Mouse (Mus musculus): ENCODE data around the gene Polr2b.

The Polr2b gene

DNA sequence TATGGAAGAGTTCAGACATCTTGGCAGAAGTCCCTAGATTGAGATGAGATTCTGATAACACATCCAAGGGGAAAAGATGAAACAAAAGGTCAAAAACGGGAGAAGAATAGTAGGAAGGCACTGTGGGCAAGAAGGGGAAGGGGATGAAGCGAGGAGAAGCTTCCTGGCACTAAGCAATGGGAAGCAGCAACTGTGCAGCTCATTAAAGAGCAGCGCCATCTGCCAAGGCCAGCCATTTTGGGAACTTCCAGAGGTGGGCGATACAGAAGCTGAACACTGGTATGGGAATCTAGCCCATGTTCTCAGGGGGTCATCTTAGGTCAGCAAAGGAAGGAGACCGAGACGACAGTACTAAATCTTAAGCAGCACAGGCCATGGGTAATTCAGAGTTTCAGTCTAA is 53.7 kb downstream of the Polr2b start:
- peak in 1 of 2 experiments; percentile 37 for DNase-seq (ENCODE audit: low spot score in 2 of 2)

DNA sequence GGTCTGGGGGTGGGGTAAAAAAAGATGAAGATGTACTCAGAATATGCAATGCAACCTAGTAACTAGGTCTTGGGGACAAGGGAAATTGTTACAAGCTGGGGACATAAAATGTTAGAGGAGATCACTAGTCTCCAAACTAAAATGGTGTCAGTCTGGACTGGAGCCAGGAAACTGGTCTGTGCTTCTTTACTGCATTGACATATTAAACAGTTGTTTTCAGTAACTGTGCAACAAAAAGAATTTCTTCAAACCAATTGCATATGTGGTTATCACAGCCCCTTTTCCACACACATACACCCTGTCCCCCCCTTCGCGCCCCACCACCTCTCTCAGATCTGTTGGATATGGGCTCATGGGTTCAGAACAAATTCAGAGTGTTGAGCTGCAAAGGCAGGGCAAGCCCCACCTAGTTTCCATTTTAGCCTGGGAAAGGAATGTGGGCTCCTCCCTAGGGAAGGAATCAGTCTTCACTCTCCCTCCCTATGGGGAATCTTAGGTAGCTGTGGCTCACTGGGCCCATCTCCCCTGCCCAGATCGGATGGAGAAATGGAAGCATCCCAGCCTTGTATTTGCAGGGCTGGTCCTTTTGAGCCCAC is 54.6 kb downstream of the Polr2b start:
- no peak for DNase-seq (ENCODE audit: low spot score in 2 of 2)

DNA sequence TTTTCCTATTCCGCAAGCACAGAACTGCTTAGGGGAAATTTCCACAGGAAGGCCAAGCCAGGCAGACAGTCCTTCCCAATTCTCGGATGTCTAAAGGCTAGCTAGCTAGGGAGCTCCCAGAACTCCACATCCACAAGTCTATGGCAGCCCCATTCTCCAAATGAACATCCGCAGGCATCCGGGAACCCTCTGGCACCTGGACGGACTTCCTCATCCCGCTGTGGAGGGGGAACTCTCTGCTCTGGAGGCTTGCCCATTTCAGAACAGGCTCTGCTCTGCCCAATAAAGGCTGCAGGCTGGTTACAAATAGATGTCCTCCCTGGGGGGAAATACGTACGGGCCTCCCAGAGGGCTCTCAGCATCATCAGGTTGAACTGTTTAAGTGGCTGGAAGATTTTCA is 56.4 kb downstream of the Polr2b start:
- DNase-seq (ENCODE audit: low spot score in 2 of 2) = no peak

DNA sequence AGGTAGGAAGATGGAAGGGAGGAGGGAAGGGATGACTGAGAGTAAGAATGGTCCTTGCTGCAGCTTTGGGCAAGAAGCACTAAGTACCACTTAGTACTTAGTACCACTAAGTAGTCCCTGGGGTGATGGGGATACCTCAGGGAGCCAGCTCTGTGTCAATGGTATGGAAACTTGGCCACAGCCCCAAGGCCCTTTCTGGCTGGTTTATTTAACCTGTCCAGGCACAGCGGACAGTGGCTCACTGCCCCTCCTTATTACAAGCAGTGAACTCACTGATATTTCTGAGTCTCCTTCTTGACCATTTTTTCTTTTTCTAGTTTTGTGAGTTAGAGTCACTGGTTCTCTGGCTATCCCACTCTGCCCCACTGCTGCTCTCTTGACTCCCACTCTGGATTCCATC is 57.2 kb downstream of the Polr2b start:
- DNase-seq (ENCODE audit: low spot score in 2 of 2) = no peak

DNA sequence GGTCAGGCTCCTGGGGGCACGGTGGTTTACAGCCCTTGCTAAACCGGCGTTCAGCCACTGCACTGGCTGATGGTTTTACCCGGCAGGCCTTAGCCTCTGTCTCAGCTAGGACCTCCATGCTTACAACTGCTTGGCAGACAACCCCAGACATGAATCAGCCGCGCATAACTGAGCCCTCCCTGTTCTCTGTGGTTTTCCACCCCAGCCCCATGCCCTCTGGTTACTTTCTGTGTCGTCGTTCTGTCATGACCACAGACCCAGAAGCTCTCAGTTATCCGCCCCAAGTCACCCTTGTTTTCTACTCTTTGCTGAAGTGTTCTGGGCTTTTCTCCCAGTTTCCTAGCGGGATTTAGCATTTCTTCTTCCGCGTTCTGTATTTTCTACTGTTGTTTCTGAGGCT is 57.7 kb downstream of the Polr2b start:
- no peak for DNase-seq (ENCODE audit: low spot score in 2 of 2)

DNA sequence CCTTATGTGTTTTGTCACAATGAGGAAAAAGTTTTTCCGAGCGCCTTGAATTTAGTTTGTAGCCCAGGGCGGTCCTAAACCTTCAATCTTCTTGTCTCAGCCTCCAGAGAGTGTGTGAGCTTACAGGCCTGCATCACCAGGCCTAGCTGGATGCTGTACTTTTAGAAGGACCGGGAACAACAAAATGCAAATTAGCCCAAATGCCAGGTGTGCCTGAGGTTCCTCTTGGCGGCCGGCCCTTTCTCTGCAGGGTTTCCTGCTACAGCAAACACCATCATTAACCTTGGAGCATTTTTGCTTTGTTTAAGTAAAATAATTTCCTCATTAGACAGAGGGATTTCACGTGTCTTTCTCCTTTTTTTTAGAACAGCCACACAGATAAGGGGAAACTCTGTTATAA is 58.2 kb downstream of the Polr2b start:
- no peak for DNase-seq (ENCODE audit: low spot score in 2 of 2)

DNA sequence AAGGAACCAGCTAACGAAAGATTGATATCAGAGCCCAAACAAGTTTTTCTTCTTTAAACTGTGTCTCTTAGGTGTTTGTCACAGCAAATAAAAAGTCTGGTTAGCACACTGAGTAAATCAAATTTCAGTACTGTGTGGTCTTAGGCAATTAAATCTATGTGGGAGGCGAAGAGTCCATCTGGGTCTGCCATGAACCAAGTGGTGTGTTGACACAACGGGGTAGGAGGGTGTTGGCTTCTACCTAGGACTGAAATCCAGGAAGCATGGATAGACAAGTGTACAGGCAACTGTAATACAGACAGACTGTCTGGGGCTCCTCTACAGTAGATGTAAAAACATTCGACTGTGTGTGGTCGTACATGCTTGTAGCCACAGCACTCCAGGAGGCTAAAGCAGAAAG is 59.4 kb downstream of the Polr2b start:
- DNase-seq (ENCODE audit: low spot score in 2 of 2) = no peak

DNA sequence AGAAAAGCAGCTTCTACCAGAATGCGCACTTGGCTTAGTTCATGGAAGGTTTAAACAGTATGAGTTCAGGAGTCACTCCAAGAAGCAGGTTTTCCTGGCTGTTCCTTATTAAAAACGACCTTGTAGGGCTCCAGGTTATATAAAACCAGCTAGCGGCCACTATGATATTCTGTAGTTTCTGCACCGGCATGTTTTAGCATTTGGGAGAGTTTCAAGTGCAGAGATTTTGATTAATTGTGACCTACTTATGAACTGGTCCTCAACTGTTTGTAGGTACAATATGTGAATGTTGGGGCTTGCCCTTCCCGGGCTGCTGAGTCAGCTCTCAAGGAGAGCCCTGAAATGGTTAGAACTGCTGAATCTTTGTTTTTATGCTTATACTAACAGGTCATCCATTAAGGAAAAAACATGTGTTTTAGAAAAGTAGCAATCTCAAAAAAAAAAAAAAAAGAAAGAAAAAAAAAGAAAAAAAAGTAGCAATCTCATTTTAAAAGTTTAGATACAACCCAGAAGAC is 60.5 kb downstream of the Polr2b start:
- DNase-seq (ENCODE audit: low spot score in 2 of 2) = no peak

DNA sequence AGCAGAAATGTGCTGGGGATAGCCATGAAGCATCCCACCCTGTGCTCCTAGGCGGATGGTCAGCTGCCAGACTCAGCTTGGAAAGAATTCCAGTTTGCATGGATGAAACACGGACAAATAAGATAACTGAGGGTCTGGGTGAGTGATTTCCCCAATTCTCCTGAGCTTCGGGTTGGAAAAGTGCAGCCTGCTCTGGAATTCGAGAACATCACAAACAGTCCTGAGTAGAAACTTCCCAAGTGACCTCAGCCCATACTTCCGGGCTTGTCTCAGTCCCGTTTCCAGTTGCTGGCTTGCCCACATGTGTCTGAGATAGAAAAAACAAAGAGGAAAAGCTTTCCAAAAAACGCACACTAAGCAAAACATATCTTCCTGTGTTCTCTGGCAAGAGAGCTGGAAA is 62.3 kb downstream of the Polr2b start:
- DNase-seq (ENCODE audit: low spot score in 2 of 2) = no peak

DNA sequence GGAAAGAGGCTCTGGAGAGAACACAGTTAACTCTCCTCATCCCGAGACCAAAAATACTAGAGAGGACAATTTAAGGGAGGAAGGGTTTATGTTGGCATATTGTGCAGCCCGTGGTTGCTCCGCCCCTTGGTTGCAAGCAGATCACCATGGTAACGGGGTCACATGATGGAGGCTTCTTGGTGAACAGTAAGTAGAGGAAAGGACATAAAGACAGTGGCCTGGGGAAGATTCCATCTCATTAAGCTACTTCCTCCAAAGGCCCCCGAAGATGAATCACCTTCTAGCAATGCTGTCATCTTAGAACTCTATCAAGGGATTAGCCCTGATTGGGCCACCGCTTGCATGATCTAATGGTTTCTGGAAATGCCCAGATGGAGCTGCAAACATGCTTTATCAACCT is 62.8 kb downstream of the Polr2b start:
- no peak for DNase-seq (ENCODE audit: low spot score in 2 of 2)

DNA sequence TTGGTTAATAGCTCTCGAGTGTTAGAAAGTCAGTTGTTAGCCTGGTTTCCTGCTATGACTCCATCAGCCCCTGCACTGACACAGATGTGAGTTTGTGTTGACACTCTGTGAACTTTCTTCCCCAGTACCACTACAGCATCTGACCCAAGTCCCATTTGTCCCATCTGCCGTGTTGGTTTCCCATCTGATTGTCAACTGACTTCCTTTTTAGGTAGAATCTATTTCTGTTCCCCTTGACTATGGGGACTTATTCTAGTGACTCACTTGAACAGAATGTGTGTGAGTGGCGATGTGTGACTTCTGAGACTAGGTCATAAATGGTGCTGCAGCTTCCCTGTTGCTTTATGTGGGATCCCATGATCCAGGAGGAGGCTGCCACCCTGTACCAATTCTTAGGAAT is 65.0 kb downstream of the Polr2b start:
- no peak for DNase-seq (ENCODE audit: low spot score in 2 of 2)

DNA sequence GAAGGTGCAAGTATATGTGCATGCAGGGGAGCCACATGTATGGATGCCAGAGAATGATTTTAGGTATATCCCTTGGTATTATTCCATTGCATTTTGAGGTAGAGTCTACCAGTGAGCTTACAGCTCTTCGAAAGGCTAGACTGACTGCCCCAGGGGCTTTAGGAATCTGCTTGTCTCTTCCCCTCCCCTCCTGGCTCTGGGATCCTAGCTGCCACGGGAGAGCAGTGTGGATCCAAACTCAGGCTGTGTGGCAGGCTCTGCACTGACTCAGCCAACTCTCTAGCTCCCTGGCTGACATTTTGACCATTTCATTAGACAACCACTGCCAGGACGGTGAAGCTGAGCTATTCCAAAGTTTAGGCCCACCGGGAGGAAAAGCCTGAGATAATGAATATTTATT is 65.6 kb downstream of the Polr2b start:
- no peak for DNase-seq (ENCODE audit: low spot score in 2 of 2)

DNA sequence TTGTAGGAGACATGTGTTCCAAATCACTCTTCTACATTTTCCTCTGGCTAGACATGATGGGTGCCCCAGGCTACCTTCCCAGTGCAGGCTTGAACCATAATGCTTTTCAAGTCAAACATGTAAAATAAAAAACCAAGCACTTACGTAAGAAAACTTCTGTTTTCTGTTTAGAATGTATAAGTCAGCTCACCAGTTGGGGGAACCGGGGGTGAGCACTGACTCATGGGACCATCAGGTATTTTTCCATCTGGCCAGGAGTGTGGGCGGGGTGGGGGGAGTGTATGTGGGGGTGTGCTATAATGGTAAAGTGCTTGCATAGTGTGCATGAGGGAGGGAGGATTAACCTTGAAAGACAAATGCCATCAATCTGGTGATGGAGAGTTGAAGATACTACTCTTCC is 68.1 kb downstream of the Polr2b start:
- DNase-seq (ENCODE audit: low spot score in 2 of 2) = no peak

DNA sequence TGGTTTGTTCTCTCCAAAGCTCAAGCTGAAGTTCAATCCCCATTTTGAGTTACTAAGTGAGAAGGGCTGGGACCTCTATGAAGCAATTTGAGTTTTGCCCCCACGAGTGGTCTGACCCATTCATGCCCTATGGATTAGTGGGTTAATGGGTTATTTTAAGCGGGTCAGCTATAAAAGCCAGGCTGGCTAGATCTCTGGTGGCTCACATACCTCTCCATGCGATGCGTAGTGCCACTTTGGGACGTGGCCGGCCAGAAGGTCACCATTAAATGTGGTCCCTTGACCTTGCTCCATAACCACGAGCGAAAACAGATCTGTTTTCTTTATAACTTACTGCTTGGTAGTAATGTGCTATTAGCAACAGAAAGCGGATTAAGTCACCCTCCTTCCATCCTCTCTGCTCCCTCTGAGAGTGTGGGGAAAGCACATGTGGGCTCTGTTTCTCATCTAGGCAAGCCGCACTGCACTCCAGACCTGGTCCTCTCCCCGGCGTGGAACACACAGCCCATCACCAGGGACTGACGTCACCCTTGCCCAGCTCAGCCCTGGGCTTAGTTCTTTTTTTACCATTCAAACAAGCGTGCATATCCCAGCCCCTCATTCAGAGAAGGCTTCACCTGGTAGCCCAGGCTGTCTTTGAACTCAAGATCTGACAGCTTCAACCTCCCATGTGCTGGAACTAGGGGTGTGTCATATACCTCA is 69.6 kb downstream of the Polr2b start:
- no peak for DNase-seq (ENCODE audit: low spot score in 2 of 2)

DNA sequence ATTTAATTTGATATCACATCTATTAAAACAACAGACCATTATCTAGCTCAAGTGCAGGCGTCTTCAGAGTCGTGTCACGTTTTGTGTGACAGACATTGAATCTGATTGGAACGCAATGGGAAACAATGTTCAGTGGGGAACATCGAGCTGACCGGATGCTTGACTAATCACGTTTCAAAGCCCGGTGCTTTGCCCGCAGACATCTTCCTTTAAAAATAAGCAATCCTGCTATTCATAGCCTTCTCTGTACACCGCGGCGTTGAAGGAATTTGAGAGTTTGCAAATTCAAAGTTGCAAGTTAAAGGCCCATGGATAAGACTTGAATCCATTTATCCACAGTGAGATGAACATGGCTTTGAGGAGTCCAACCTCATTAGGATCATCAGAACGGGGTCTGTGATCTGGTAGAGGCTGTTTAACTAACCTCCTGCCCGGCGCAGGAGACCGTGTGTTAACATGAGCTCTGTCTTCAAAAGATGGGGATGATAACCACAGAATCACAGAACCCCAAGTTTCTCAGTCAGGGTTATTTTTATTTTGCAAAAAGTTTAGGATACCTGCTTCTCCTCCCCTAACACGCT is 70.5 kb downstream of the Polr2b start:
- DNase-seq (ENCODE audit: low spot score in 2 of 2) = no peak

DNA sequence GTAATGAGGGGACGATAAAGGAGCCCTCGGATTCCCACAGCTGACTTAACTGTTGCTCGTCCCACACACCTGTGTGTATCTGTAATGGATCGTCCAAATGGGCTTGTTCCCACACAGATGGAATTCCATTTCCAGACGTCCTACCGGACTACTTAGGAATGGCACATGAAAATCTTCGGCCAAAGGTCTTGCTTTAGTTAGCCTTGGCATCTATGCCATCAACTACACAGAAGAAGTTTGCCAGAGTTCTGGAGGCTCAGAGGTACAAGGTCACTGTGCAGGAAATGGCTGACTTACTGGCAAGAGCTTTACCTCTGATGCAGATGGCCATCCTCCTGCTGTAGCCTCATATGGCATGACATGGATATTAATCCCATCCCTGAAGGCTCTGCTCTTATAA is 71.3 kb downstream of the Polr2b start:
- DNase-seq (ENCODE audit: low spot score in 2 of 2) = no peak

DNA sequence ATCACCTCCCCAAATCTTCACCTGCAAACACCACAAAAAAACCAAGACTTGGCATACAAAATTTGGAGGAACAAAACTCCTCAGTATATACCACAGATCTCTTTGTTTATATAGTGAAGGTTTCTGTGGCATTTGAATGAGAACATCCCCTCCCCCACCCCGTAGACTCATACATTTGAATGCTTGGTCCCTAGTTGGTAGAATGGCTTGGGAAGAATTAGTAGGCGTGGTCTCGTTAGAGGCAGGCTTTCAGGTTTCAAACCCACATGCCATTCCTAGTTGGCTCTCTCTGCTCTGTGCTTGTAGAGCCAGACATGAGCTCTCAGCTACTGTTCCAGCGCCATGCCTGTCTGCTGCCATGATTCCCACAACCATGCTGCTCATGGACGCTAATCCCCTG is 71.7 kb downstream of the Polr2b start:
- DNase-seq (ENCODE audit: low spot score in 2 of 2) = no peak

DNA sequence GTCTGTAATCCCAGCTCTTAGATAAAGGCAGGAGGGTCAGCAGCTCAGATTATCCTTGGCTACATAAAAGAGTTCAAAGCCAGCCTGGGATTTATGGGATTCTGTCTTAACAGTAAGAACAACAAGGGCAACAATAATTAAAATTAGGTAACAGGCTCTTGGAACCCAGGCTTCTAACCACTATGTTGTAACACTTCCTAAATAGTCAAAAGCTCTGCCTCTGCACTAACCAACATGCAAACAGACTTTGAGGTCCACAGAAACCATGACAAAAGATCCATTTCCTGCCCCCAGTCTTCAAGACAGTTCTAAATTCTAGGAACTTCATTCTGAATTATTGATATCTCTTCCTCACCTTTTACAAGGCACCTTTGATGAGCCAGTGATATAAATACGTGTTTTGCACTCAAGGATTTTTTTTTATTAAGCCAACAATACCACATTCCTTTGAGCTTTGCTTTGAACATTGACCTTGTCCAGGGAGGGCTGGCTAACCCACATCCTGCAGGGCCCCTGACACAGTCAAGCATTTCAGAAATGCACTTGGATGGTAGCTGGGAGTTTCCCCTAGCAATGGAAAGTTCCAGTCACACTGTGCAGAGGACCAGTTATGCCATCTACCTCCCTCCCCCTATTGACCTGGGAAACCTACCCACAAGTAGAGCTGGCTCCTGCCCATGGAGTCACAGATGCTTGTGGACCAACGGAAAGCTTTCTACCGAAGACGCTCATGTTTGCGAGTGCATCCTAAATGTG is 74.0 kb downstream of the Polr2b start:
- DNase-seq (ENCODE audit: low spot score in 2 of 2) = no peak

DNA sequence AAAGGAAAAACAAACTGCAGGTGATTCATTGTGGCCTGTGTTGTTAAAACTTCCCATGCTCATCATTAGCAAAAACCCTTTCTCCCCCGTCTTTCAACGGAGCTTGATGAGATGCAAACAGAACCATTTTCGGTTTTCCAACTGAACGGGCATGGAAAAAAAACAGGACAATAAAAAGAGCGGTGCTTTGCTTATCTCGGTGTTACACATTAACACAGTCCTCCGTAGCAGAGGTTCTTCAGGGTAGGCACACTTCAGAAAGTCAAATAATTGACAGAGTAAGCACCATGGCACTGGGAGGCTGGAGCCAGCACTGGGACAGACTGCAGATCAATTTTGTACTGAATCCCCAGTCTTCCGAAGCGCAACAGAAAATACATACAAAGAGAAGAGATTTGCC is 74.8 kb downstream of the Polr2b start:
- no peak for DNase-seq (ENCODE audit: low spot score in 2 of 2)

DNA sequence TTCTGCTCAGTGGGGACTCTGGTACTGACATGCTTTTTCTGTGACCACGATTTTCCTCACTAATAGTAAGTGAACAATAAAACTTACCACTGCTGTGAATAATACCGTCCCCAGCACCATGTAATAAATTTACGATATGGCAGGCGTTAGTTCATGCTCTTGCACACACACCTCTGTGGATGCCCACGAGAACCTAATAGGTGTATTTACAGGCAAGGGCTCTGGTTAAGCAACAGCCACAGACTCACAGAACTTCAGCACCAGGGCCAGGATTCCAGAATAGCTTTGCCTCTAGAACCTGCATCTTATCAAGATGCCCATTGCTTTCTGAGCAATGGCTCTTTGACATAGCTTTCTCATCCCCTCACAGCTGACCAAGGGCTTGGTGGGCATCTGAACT is 75.3 kb downstream of the Polr2b start:
- DNase-seq (ENCODE audit: low spot score in 2 of 2) = no peak

DNA sequence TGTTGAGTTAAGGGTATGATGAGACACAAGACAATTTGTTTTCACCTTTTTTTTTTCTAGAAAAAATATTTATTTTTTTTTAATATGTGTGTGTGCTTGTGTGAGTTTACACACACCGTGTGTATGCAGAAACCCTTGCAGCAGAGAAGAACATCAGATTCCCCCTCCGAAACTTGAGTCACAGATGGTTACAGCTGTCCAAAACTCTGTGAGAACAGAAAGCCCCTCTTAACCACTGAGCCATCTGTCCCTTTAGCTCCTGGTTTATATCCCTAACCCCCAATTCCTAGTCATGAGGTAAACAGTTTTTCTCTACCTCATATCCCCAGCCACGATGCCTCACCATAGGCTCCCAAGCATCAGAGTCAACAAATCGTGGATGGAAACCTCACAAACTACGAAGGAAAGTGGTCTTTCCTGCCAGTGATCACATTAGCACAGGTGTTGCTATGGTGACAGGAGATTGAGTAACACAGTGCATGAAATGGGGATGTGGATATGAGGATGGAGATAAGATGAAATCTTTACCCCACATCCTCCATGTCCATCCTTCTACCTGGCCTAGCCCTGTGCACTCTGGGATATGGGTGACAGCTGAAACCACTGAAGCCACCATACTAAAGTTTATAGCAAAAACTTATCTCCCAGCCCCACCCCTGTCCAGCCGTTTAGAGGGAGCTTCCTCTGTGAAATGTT is 76.1 kb downstream of the Polr2b start:
- no peak for DNase-seq (ENCODE audit: low spot score in 2 of 2)

Data from left cerebral cortex, adult 9 months (tissue).